Mouse (Mus musculus) induced T-regulatory cell, adult 2 months (primary cell): ENCODE data around the gene Gxylt1.
"Not testable (repeated sequence)": the region's sequence is repeated elsewhere in the genome, so short reads cannot be mapped to it uniquely, and the experiment has no call there.

Experiments
- DNase-seq: peaks from one replicate; pipeline ENCODE4 v3.0.0-alpha.2; 2012; ENCODE audit warnings: low read depth

Gxylt1 gene

GRCm38 (mm10) chr15:93274679-93275583, at the start of gene Gxylt1:
Gxylt1 (minus strand) TSS chr15:93275179.
- peak; percentile 97 for DNase-seq

DNA sequence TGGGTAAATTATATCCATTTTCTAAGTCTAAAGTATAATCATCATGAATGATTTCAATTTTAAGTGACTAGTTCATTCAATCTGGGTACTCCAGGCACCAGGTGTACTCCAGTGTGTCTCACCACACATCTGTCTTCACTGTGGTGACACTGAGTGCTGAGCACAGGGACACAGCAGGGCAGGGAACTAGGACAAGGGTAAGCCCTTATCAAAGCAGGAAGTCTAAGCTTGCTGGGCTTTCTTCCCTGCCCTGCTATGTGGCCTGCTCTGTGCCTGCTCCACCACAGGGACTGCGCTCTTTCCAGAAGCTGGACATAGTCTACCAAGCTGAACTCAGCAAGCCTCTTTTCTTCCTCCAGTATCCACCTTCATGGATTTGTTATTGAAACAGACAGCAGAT, 43.8 kb upstream of the Gxylt1 start:
- DNase-seq = no peak

- DNase-seq = not testable (repeated sequence)
These were observed 35.3 kb upstream of the Gxylt1 start for GRCm38 (mm10) chr15:93310304-93310703.

GRCm38 (mm10) chr15:93298197-93298596, 23.2 kb upstream of the Gxylt1 start:
- peak; percentile 60 for DNase-seq

- no peak for DNase-seq
These were observed 19.5 kb upstream of the Gxylt1 start for GRCm38 (mm10) chr15:93294483-93294882.

GRCm38 (mm10) chr15:93288321-93288720, 13.3 kb upstream of the Gxylt1 start:
- DNase-seq = no peak

- DNase-seq = no peak
These were observed 12.6 kb upstream of the Gxylt1 start for GRCm38 (mm10) chr15:93287628-93288027.

DNA sequence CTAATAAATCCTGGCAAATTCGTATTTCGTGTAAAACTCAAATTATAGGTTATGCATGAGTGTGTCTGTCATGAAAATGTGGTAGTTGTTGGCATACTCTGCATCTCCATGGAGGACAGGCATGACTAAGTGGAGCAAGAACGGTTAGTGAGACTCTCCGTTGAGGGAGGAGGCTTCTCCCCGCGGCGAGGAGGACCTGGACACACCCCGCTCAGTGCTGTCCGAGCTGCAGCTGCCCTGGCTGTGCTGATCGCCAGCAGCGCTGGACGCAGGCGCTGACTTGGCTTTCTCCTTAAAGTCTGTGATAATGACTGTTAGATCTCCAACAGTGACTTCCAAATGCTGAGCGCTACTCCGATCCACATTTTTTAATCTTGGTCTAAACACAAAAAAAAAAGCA, 10.3 kb upstream of the Gxylt1 start:
- DNase-seq = no peak

GRCm38 (mm10) chr15:93284326-93284725, 9.3 kb upstream of the Gxylt1 start:
- no peak for DNase-seq

GRCm38 (mm10) chr15:93283349-93283748, 8.4 kb upstream of the Gxylt1 start:
- peak; percentile 42 for DNase-seq

GRCm38 (mm10) chr15:93276276-93276675, 1.3 kb upstream of the Gxylt1 start:
- DNase-seq = peak; percentile 44

DNA sequence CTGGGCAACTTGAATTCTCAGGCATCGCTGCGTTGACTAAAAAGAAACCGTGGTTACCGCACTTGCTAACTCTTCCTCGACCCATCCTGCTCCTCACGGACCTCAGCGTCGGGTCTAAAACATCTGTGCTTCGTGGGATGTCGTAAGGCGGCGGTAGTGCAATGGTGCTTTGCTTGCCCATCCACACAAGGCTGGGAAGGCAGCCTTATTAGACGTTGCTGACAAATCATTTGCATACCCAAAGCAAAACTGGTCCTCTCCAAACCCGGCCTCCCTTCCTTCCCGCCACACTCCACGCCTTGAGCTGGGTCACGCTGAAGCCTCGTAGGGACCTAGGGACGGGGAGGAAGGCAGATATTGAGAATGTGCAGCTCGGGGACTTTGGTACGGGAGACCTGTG, 644 bp upstream of the Gxylt1 start:
- DNase-seq = no peak

DNA sequence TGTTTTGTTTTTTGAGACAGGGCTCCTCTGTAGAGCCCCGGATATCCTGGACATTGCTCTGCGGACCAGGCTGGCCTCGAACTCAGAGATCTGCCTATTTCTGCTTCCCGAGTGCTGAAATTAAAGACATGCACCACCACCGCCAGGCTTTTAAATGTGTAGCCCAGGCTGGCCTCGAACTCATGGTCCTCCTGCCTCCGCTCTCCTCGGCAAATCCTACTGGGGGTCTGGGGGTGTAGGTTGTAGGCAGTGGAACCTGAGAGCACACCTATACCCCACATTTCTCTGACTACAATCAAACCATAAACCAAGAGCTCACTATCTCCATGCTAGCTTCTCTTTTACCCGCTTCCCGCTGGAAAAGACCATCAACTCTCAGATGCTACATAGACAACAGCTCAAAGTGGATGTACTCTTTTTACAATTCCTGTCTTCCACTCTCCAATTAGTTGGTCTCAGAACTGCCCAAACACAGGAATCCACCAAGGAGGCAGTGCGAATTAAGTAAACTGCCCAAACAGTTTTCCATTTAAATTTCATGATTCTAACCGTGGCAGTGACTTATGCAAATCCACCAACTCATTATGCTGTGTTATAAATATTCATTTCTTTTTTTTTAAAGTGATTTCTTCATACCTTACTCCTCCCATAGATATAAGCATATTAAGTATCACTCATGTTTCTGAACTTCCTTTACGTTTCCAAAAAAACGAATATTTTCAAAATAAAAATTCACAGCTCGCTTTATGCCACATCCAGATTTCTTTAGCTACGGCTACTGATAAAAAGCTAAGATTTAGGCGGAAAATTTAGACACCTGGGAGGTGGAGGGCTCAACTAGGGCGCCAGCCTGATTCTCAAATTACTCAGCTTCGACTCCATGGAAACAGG, 946 bp downstream of the Gxylt1 start:
- peak; percentile 25 for DNase-seq

GRCm38 (mm10) chr15:93272948-93273347, 2.0 kb downstream of the Gxylt1 start:
- DNase-seq = peak; percentile 56

GRCm38 (mm10) chr15:93270289-93270855, 4.6 kb downstream of the Gxylt1 start:
- peak; percentile 21 for DNase-seq

- DNase-seq = no peak
These were observed 5.4 kb downstream of the Gxylt1 start for GRCm38 (mm10) chr15:93269572-93269971.

DNA sequence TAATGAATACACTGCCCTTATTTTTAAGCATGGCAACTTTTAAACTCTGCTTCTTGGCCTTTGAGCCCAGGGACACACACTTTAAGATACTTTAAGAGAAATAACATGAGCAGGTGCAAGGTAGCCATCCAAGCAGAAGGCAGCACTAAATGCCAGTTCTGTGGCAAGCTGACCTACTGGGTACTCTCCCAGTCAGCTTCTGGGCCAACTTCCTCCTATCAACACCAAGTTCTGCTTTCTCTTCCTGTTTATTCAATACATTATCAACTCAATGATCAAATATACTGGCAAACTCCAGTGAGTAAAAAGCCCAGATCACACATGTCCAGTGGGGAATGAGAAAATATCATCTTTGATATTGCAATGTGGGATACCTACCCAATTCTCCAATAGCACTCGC, 7.0 kb downstream of the Gxylt1 start:
- no peak for DNase-seq

DNA sequence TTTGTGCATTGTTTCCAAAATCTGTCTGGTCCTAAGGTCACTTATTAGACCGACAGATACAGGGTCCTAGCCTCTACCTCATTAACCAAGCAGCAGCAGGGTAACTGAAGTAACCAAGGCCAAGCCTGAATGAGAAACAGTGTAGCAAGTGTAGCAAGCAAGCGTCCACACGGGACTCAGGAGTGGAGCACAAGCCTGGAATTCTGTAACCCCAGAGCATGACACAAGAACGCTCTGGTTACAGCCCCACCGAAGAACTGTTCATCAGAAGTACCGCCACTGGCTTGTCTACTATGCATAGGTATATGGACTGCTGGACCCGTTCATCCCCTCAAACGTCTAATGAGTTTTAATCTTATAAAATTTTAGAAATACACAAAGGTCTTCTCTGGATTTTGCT, 7.5 kb downstream of the Gxylt1 start:
- no peak for DNase-seq

DNA sequence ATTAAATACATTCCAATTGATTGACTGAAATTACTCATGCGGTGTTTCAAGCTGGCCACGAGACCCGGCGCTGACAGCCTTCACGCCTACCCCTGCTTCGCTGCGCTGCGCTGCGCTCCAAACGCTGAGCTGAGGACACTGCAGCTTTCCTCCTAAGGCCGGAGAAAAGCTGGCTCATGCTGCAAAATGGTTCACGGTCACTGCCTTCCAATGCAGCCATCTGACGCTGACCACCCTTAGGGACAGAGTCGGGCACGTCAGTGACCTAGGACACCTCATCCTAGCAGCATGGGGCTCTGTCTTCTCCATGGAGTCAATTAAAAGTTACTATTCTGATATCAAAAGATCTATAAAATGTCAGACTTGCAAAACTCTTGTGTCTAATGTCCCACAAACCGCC, 8.6 kb downstream of the Gxylt1 start:
- no peak for DNase-seq

GRCm38 (mm10) chr15:93265728-93266127, 9.3 kb downstream of the Gxylt1 start:
- no peak for DNase-seq

DNA sequence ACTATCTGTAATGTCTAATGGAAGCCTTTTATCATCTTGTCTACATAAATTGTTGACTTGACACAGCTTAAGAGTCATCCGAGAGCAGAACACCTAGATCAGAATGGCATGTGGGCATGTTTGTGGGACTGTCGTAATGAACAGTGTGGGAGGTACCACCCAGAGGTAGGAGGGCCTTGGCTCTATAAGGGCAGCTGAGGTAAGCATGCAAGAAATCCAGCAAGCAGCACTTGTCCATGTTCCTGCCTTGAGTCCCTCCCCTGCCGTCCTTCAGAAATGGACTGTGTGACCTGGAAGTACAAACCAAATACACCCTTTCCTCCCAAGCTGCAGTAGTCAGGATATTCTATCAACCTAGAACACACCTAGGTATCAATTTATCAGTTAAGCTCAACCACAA, 9.7 kb downstream of the Gxylt1 start:
- no peak for DNase-seq

DNA sequence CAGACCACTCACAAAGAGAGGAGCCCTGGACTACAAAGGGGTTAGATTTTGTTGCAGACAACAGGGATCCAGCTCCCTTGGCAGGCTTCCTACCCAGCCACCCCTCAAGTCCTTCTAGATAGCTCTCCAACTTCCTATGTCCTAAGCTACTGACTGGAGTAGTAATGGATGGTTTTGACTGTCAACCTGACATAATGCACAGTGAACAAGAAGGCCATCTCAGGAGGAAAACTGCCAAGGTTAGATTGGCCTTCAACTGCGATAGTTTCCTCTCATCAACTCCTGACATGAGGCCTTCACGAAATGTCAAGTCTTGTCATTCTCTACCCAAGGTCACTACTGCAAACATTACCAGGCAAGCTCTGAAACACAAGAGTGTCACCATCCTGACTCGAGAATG, 10.8 kb downstream of the Gxylt1 start:
- no peak for DNase-seq

DNA sequence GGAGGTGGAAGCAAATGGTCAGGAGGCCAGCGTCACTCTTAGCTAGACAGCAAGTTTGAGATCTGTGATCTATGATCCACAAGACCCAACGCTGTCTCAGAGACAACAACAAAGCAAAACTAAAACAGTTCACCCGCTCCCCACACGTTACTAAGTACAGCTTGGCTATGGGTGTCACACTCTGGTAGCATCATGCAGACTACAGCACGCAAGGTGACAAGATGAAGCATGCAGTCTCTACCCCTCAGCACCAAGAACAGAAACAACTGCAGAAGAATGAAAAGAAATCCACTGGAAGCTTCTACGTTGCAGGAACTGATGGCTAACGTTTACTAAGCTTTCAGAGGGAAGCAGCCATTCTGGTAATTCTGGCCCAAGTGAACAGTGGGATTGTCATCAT, 11.4 kb downstream of the Gxylt1 start:
- DNase-seq = no peak
